Mouse (Mus musculus): ENCODE results near the gene Gm49368.

Gene Gm49368

DNA sequence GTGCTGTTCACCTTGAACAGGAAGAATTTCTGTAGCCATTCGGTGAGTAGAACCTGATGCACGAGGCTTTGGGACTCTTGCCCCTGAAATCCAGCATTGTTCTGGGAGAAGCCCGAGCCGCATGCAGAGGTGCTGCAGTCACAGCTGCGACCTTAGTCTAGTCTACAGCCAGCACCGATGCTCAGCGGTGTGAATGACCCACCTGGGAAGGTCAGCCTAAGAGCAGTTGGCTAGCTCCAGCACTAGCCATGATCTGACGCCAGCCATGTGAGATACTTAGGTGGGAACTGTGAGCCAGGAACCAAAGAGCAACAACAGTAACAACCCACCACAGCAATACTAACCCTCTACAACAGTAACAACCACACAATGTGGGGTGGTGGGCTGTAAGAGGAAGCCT lies 4.6 kb upstream of the Gm49368 start:
- no peak for DNase-seq

DNA sequence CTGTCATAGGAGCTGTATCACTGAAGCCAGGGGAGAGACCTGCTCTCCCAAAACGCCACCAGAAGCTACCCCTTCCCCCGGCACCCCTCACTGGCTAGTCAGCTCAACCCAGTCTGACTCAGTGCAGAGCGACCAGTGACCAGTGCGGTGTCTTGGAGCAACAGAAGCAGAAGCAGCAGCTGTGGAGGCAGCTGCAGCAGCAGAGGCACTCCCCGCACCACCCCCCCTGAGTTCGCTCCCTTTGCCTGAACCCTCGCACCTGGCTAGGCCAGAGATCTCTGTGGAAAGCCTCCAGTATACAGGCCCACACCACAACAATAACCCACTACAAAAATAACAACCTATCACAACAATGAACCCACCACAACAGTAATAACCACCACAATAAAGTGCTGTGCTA lies 3.9 kb upstream of the Gm49368 start:
- DNase-seq = no peak

DNA sequence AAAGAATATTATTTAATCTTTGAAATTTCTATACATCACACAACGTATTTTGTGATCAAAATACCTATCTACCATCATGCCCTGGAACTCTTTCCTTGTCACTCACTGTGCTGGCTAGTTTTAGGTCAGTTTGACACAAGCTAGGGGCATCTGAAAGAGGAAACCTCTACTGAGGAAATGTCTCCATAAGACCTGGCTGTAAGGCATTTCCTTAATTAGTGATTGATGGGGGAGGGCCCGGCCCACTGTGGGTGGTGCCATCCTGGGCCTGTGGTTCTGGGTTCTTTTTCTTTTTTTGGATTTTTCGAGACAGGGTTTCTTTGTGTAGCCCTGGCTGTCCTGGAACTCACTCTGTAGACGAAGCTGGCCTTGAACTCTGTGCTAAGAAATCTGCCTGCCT lies 3.4 kb upstream of the Gm49368 start:
- no peak for DNase-seq

DNA sequence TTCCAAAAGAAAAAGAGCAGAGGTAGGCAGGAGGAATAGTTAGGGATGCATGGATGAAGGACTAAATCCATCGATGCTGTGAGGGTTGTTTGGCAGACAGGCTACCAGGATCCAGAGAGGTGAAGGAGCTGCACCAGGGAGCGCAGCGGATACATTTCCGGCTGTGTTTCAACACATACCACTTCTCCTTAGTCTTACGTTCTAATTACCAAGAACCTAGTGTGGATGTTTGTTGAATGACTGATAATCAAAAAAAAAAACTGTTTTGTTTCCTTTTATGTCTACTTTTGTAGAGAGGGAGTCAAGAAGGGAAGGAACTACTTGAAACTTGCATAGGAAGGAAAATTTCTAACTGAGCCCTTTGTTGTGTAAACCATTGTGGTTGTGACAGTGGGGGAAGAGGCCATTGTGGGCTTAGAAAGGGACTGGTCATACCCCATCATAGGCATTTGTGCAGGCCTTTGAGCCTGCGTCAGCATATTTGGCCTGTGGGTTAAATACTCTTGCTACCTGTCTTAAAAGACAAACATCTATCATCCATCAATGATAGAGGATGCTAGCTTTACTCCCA lies 813 bp downstream of the Gm49368 start:
- DNase-seq = no peak

DNA sequence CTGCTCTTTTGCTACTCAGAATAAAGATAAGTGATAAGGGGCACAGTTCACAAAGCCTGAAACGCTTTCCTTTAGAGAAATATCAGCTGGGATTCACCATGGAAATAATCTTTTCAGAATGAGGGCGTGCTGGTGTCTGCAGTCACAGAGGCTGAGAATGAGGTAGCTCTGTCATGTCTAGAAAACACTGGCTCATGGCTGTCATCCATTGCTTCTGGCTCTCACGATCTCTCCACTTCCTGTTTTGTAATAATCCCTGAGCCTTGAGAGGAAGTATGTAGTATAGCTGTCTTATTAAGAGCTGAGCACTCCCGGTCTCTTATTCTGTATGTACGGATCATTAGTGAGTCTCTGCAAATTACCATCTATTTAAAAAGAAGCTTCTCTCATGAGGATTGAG lies 3.1 kb downstream of the Gm49368 start:
- DNase-seq = no peak

DNA sequence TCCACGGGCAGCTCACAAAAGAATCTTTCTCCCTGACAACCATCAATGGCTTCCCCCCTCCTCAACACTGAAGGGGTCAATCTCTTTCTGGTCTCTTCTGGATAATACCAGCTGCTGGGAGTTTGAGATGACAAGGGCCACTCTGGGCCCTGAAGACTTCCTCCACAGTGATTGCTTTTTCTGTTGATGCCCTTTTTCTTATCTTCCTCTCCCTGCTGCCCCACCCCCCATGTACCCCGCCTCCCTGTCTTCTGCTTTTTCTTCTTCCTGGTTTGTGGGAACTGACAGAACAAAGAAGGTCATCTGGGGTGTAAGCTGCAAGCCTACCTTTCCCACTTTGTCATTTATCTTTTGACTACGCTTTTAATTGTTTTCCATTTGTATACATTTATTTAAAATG lies 5.4 kb downstream of the Gm49368 start:
- no peak for DNase-seq

DNA sequence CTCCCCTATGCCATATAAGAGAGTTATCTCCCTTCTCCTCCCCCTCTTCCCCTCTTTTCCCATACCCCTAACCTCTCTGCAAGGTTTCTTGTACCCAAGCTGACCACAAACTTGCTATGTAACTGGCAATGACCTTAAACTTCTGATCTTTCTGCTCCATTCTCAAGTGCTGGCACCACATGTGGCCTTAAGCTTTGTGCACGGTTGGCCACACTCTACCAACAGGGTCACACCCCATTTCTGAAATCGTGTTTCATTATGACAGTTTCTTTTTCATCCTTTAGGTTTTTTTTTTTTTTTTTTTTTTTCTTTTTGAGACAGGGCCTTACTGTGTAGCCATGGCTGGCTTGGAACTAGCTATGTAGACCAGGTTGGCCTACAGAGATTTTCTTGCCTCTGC lies 7.4 kb downstream of the Gm49368 start:
- no peak for DNase-seq

DNA sequence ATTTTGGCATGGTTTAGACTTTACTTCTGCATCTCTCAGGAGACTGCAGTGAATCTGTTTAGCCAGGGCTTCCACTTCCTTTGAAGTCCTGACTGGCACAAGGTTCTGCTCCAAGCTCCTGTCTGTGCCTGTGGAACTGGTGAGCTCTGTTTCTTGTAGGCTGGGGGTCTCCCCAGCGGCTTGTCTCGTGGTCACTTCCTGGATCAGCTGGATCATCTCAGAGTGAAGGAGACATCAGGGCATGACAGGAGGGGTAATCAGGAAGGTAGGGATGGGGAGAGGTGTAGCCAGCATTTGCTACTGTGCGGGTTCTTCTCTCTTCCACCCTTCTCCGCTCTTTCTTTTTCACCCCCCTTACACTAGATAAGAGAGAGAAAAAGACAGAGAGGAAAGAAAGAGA lies 9.3 kb downstream of the Gm49368 start:
- no peak for DNase-seq

DNA sequence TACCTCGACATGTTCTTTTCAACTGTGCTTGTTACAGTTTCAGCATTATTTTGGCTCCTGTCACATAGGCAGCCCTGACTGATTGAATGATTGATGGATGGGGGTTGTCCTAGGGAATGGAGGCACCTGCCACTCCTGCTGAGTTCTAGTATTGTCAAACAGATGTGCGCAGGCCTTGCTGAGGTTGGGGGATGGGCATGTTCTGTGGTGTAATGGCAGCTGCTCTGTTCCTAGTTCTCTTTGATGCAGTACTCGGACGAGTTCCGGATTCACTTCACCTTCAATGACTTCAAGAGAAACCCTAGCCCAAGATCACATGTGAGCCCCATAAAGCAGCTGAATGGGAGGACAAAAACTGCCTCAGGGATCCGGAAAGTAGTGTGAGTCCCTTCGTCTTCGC lies 17.5 kb downstream of the Gm49368 start:
- DNase-seq = no peak

DNA sequence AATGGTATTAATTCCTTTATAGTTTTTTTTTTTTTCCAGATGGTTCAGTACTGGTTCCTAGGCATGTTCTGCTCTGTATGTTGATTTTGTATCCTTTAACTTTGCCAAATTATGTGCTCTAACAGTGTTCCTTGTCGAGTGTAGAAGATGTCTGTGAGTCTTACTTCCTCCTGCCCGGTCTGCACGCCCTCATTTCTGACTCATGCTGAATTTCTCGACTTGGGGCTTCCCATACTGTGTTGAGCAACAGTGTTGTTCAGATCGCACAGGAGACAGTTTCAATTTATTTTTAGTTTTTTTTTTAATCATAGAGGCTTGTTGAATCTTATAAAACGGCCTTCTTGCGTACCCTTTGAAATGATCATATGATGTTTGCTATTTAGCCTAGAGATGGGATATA lies 26.7 kb downstream of the Gm49368 start:
- no peak for DNase-seq

DNA sequence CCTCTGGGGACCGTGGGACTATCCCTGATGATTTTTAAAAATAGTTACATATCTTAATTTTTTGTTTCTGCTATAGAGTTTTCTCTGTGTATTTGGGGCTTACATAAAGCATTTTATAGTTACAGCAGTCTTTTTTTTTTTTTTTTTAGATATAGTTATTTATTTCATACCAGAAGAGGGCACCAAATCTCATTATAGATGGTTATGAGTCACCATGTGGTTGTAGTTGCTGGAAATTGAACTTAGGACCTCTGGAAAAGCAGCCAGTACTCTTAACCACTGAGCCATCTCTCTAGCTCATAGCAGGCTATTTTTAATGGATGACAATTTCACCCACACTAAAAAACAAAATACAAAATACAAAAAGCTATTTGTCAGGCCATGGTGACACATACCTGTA lies 35.7 kb downstream of the Gm49368 start:
- no peak for DNase-seq

DNA sequence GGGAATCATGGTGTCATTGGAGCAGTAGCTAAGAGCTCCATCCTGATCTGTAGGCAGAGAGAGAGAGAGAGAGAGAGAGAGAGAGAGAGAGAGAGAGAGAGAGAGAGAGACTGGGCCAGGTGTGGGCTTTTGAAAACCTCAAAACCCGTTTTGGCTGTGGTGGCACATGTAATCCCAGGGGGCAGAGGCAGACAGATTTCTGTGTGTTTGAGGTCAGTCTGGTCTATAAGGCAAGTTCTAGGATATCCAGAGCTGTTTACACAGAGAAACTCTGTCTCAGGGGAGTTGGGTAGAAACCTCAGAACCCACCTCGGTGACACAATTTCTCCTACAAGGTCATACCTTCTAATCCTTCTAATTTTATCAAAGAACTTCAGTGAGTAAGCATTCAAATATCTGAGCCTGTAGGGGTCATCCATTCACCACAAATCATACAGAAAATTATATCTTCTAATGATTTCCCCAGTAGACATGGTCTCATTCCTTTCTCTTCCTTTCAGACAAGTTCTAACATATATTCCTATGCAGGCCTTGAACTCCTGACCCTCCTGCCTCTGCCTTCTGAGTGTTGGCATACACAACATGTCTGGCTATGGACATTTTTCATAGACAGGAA lies 38.4 kb downstream of the Gm49368 start:
- DNase-seq = no peak

DNA sequence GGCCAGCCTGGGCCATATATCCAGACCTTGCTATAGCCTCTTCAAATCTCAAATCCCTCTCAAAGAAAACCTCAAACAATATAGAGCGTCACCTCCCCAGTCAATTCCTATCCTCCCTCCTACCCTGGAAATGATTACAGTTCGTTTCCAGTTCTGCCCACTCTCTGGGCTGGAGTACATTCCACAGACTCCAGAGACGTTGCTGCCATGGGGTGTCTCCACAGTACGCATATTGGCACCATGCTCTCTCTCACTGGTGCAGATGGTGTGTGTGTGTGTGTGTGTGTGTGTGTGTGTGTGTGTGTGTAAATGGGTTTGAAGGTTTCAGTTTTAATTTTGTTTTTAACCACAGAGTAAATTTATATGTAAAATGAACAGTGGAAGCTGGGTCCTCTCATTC lies 42.8 kb downstream of the Gm49368 start:
- DNase-seq = no peak

DNA sequence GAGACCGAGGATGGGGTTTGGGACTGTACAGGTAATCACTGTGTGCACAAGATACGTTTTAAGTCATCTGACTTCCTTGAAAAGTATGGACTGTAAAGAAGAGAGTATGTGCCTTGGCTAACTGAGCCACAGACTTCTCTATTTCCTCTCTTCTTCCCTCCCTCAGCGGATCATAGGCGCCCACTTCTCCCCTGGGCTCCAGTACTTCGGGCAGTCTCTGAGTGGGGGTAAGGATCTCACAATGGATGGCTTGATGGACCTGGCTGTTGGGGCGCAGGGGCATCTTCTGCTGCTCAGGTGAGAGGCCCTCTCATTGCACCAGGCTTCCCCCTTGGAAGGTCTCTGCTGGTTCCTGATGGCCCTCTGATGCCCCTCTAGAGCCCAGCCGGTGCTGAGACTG lies 45.0 kb downstream of the Gm49368 start:
- no peak for DNase-seq

DNA sequence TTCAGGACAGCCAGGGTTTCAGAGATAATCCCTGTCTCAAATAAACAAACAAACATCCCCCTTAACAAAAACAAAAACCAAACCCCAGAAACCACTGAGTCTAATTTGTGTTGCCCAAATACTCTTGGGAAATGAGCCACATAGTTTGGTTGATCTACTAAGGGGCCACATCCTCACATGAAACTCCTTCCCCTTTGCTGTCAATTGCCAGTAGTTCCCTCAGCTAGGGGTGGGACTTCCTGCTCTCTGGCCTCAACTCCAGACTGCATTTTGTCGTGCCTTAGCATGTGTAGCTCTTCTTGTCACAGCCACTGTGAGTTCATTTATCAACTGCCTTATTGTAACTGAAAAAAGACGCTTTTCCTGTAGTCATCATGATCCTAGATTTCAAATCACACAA lies 47.8 kb downstream of the Gm49368 start:
- no peak for DNase-seq

DNA sequence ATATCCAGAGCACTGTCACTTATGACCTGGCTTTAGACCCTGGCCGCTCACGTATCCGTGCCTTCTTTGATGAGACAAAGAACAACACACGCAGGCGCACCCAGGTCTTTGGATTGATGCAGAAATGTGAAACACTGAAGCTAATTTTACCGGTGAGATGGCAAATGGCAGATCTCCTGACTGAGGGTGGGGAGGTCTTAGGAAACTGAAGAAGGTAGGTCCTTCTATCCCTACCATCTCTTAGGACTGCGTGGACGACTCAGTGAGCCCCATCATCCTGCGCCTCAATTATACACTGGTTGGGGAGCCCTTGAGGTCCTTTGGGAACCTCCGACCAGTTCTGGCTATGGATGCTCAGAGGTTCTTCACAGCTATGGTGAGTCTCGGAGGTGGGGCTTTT lies 49.6 kb downstream of the Gm49368 start:
- no peak for DNase-seq

DNA sequence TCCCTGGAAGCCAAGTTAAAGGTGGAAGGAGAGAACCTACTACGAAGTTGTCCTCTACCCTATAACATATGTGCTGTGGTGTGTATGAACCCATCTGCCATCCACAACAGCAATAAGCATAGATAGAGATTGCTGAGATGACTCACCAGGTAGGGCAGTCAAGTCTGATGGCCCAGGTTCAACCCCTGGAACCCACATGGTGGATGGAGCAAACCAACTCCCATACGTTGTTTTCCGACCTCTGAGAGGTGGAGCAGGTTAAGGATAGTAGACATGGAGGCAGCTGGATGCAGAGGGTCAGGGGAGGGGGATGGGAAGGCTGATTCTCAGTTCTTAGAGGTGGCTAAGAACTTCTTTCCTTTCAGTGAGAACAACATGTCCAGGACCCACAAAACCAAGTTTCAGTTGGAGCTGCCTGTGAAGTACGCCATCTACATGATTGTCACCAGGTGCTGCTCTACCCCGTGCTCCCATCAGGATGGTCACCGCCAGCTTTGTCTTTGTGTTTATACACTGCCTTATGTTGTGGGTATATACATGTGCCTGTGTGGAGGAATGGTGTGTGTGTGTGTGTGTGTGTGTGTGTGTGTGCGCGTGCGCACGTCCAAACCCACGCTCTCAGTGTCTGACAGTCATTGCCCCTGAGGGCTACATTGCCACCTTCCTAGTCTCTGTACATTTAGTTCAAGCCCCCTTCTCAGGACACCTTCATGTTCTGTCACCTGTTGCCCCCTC lies 52.1 kb downstream of the Gm49368 start:
- DNase-seq = no peak

DNA sequence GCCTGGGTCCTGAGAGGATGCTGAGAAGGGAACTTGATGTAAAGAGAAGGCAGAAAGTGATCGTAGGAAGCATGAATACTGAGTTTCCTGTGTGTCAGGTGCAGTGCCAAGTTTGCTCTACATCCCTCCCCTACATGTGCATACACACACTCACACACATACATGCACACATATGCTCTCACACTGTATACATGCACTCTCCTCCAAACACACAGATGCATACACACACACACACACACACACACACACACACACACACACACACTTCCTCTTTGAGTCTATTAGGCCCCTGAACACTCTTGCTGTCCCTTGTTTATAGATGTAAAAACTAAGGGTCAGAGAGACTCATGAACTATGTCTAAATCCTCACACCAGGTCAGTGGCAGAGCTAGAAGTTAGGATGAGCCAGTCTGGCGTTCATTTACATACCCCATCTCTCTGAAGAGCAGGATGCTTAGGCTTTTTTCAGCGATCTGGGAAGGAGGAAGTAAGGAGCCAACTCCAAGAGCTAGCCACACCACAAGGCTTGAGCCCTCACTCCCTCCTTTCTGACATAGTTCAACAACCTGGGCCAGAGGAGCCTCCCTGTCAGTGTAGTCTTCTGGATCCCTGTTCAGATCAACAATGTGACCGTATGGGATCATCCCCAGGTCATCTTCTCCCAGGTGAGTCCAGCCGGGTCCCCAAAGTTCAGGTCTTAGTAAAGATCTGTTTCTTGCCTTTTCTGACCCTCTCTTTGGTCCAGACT lies 52.9 kb downstream of the Gm49368 start:
- DNase-seq = no peak

DNA sequence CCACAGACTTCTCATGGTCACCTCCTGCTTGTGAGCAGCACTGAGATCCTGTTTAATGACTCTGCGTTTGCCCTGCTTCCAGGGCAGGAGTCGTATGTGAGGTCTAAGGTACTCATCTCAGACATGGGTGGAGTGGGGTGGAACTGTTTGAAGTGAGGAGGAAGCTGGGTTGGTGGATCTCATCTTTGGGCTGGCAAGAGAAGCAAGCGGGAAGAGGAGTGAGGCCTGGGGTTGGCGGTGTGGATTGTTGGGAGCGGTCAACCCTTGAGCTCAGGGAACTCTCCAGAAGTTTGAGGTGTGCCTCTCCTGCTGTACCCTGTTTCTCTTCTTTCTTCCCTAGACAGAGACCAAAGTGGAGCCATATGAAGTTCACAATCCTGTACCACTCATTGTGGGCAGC lies 53.9 kb downstream of the Gm49368 start:
- no peak for DNase-seq

DNA sequence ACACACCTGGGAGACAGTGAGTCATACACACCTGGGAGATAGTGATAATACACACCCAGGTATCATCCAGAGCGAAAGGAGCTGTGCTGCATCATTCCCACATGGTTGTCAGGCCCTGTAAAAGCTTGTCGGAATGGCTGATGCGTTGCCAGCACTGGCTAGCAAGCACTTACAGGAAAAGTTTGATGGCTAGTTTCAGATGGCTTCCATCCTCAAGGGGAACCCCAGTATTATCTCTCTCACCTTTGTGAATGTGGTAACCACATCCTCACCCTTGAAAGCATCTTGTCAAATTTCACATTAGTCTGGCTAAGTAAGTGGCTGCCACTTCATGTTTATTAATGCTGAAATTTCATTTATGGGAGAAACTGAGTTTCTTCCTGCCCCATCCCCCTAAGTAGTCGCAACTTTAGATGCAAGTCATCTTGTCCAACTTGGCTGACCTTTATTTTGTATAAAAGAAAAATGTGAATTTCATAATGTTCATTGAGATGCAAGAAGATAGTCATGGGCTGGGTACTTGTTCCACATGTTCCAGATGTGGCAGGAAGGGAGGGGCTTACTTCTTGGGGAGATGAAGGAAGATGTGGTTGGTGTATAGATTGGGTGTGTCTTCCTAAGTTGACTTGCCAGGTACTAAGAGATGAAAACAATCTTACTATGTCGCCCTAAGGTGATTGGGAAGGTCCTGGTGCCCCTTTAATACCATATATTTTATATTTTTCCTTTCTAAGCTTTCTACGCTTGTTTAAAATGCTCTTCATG lies 57.4 kb downstream of the Gm49368 start:
- DNase-seq = no peak

DNA sequence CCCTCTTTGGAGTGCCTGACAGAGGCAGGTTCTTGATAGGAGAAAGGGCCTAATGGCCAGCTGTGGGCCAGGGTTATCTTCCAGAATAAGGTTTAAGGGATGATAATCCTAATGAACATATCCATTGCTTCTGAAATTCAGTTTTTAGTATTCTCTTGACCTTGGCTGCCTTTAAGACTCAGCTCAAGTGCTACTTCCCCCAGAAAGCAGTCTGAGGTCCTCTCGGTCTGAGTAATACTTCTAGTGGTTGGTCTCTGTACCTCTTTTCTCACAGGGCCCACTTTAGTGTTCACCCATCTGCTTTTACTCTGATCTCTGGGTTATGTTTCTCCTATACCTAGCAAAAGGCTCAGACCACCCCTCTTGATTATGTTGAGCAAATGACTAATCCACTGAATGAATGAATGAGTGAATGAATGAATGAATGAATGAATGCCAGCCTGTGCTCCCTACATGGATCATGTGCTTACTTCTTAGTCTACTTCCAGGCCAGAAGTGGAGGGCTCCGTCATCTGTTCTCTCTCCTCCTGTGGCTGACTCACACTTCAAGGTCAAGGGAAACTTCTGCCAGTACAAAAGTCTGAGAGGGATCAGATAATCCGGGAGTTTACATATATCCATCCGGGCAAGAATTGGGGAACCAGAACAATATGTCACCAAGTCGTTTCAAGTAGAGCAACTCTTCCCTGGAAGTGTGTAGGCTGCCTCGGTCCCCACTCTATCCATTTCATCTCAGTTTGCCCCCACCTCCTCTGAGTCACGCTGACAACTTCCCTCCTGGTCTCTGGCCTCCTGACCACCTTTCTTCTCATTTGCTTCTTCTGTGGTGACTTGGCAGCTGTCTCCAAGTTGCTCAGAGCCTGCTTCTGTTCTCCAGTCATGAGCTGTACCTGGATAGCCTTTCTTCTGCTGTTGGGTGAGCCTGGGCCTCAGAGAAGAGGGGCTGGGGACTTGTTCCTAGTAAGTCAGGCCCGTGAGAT lies 66.5 kb downstream of the Gm49368 start, which contains the start of gene Itgax:
TSS of gene Itgax (plus strand) at position 807 of the 980 bp plus-strand sequence.
- DNase-seq = no peak

DNA sequence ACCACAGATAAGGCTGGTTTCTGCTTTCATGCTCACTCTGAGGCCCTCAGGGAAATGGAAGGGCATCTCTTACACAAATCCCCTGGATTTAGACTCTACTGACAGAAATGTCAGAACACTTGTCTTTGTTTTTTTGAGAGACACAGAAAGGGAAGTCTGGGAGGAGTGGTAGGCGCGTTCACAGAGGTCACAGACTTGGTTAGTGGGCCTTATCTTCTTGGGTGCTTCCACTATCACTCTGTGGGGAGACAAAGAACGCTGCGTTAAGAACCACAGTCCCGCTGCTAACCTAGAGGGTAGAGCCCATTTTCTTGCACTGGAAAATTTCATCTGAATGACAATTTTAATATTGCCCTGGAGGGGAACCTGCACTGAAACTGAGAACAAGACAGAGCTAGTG lies 69.7 kb downstream of the Gm49368 start:
- no peak for DNase-seq
